Mouse (Mus musculus): ENCODE measurements around the gene Sez6. TPM values are rescaled to one million over a fixed set of nuclear protein-coding genes. Genes with fewer than 3 reads are reported as not detected.

The Sez6 gene
- polyA plus RNA-seq, 1 experiment from 2014 or later: 140 TPM

GRCm38 (mm10) chr11:77983937-77984835 lies 53.6 kb downstream of the Sez6 start:
- Histone ChIP-seq H3K36me3 (ENCODE audit: control insufficient read depth, insufficient read depth, low read length) (peaks cover 21% of the 10 kb centered on the region), H3K27ac (ENCODE audit: low read depth, low read length) (peak overlapping the region; percentile 93), H3K9me3 (replicated peaks; ENCODE audit: control insufficient read depth, low read length) (no peaks in the 10 kb centered on the region), H3K4me2 (ENCODE audit: low read length) (peak overlapping the region; percentile 87), H3K4me1 (ENCODE audit: control insufficient read depth, insufficient read depth, low read length) (peaks cover 9% of the 10 kb centered on the region), H3K27me3 (replicated peaks; ENCODE audit: control insufficient read depth, insufficient read depth, low read length) (no peaks in the 10 kb centered on the region), H3K9ac (ENCODE audit: low read length) (peak overlapping the region; percentile 95), H3K4me3 (ENCODE audit: low read depth, low read length) (peak overlapping the region; percentile 100)
- ATAC-seq (0 out of 2 replicates have a peak, but pooled peaks have one; percentile 9), DNase-seq (ENCODE audit: low spot score) (peak; percentile 70)
- under 1% methylated on average over 57 of the region's 63 CpGs for WGBS

GRCm38 (mm10) chr11:77984836-77985231 lies 54.2 kb downstream of the Sez6 start:
- no peak for ATAC-seq
- Histone ChIP-seq H3K27me3 (replicated peaks; ENCODE audit: control insufficient read depth, insufficient read depth, low read length) (no peaks in the 10 kb centered on the region), H3K4me2 (ENCODE audit: low read length) (peak overlapping the region; percentile 87), H3K9ac (ENCODE audit: low read length) (peak overlapping the region; percentile 95), H3K4me1 (ENCODE audit: control insufficient read depth, insufficient read depth, low read length) (peaks cover 9% of the 10 kb centered on the region), H3K27ac (ENCODE audit: low read depth, low read length) (peak overlapping the region; percentile 93), H3K4me3 (ENCODE audit: low read depth, low read length) (peak overlapping the region; percentile 100), H3K9me3 (replicated peaks; ENCODE audit: control insufficient read depth, low read length) (no peaks in the 10 kb centered on the region), H3K36me3 (ENCODE audit: control insufficient read depth, insufficient read depth, low read length) (peaks cover 26% of the 10 kb centered on the region)
- DNase-seq (ENCODE audit: low spot score): peak; percentile 61
- 1% methylated on average over 13 of the region's 13 CpGs for WGBS

GRCm38 (mm10) chr11:77985541-77986065 lies 55.0 kb downstream of the Sez6 start:
- Histone ChIP-seq H3K9me3 (replicated peaks; ENCODE audit: control insufficient read depth, low read length) (no peaks in the 10 kb centered on the region), H3K4me3 (ENCODE audit: low read depth, low read length) (peak overlapping the region; percentile 100), H3K27me3 (replicated peaks; ENCODE audit: control insufficient read depth, insufficient read depth, low read length) (no peaks in the 10 kb centered on the region), H3K27ac (ENCODE audit: low read depth, low read length) (peak overlapping the region; percentile 93; the same call in 1 of the 2 replicates), H3K4me2 (ENCODE audit: low read length) (peak overlapping the region; percentile 87), H3K9ac (ENCODE audit: low read length) (peak overlapping the region; percentile 95), H3K36me3 (ENCODE audit: control insufficient read depth, insufficient read depth, low read length) (peaks cover 29% of the 10 kb centered on the region), H3K4me1 (ENCODE audit: control insufficient read depth, insufficient read depth, low read length) (peaks cover 9% of the 10 kb centered on the region)
- DNase-seq (ENCODE audit: low spot score) (no peak), ATAC-seq (no peak)
- WGBS: 70% methylated on average over 3 of the region's 3 CpGs

GRCm38 (mm10) chr11:77989071-77989690 lies 58.6 kb downstream of the Sez6 start:
- H3K27me3 ChIP-seq (replicated peaks; ENCODE audit: control insufficient read depth, insufficient read depth, low read length): no peaks in the 10 kb centered on the region
- DNase-seq (ENCODE audit: low spot score): no peak
- H3K4me2 ChIP-seq (ENCODE audit: low read length): no peak overlapping the region
- H3K4me3 ChIP-seq (ENCODE audit: low read depth, low read length): no peak overlapping the region
- no peak for ATAC-seq
- no peak overlapping the region for H3K9ac ChIP-seq (ENCODE audit: low read length)
- no peaks in the 10 kb centered on the region for H3K9me3 ChIP-seq (replicated peaks; ENCODE audit: control insufficient read depth, low read length)
- no peak overlapping the region for H3K27ac ChIP-seq (ENCODE audit: low read depth, low read length)
- peaks cover 9% of the 10 kb centered on the region for H3K4me1 ChIP-seq (ENCODE audit: control insufficient read depth, insufficient read depth, low read length)
- WGBS: 91% methylated on average over 13 of the region's 13 CpGs
- peaks cover 42% of the 10 kb centered on the region for H3K36me3 ChIP-seq (ENCODE audit: control insufficient read depth, insufficient read depth, low read length)

- WGBS: 67% methylated on average over 1 of the region's 1 CpGs
- H3K9ac ChIP-seq (ENCODE audit: low read length): no peak overlapping the region
- no peak for DNase-seq (ENCODE audit: low spot score)
- H3K9me3 ChIP-seq (replicated peaks; ENCODE audit: control insufficient read depth, low read length): no peaks in the 10 kb centered on the region
- peaks cover 22% of the 10 kb centered on the region for H3K36me3 ChIP-seq (ENCODE audit: control insufficient read depth, insufficient read depth, low read length)
- H3K4me1 ChIP-seq (ENCODE audit: control insufficient read depth, insufficient read depth, low read length): no peaks in the 10 kb centered on the region
- no peaks in the 10 kb centered on the region for H3K27me3 ChIP-seq (replicated peaks; ENCODE audit: control insufficient read depth, insufficient read depth, low read length)
- no peak overlapping the region for H3K27ac ChIP-seq (ENCODE audit: low read depth, low read length)
- ATAC-seq: no peak
- no peak overlapping the region for H3K4me3 ChIP-seq (ENCODE audit: low read depth, low read length)
- no peak overlapping the region for H3K4me2 ChIP-seq (ENCODE audit: low read length)
Measured at GRCm38 (mm10) chr11:77995556-77995955, 65.0 kb downstream of the Sez6 start.

- Histone ChIP-seq H3K27me3 (replicated peaks; ENCODE audit: control insufficient read depth, insufficient read depth, low read length) (no peaks in the 10 kb centered on the region), H3K36me3 (ENCODE audit: control insufficient read depth, insufficient read depth, low read length) (peaks cover 56% of the 10 kb centered on the region), H3K9ac (ENCODE audit: low read length) (no peak overlapping the region), H3K4me3 (ENCODE audit: low read depth, low read length) (no peak overlapping the region), H3K4me1 (ENCODE audit: control insufficient read depth, insufficient read depth, low read length) (no peaks in the 10 kb centered on the region), H3K9me3 (replicated peaks; ENCODE audit: control insufficient read depth, low read length) (no peaks in the 10 kb centered on the region), H3K27ac (ENCODE audit: low read depth, low read length) (no peak overlapping the region), H3K4me2 (ENCODE audit: low read length) (no peak overlapping the region)
- DNase-seq (ENCODE audit: low spot score) (no peak), ATAC-seq (no peak)
- WGBS: 97% methylated on average over 5 of the region's 5 CpGs
Measured at GRCm38 (mm10) chr11:78006446-78006845, 75.8 kb downstream of the Sez6 start.

GRCm38 (mm10) chr11:78019676-78020075 lies 89.1 kb downstream of the Sez6 start:
- WGBS: 23% methylated on average over 4 of the region's 4 CpGs
- no peak overlapping the region for H3K27ac ChIP-seq (ENCODE audit: low read depth, low read length)
- peaks cover 88% of the 10 kb centered on the region for H3K36me3 ChIP-seq (ENCODE audit: control insufficient read depth, insufficient read depth, low read length)
- no peak overlapping the region for H3K4me3 ChIP-seq (ENCODE audit: low read depth, low read length)
- no peaks in the 10 kb centered on the region for H3K4me1 ChIP-seq (ENCODE audit: control insufficient read depth, insufficient read depth, low read length)
- no peak overlapping the region for H3K9ac ChIP-seq (ENCODE audit: low read length)
- ATAC-seq (peak; percentile 70; the same call in 1 of the 2 replicates), DNase-seq (ENCODE audit: low spot score) (peak; percentile 84)
- no peaks in the 10 kb centered on the region for H3K27me3 ChIP-seq (replicated peaks; ENCODE audit: control insufficient read depth, insufficient read depth, low read length)
- H3K4me2 ChIP-seq (ENCODE audit: low read length): no peak overlapping the region
- H3K9me3 ChIP-seq (replicated peaks; ENCODE audit: control insufficient read depth, low read length): no peaks in the 10 kb centered on the region

GRCm38 (mm10) chr11:78023607-78024006 lies 93.0 kb downstream of the Sez6 start:
- Histone ChIP-seq H3K27me3 (replicated peaks; ENCODE audit: control insufficient read depth, insufficient read depth, low read length) (no peaks in the 10 kb centered on the region), H3K4me1 (ENCODE audit: control insufficient read depth, insufficient read depth, low read length) (no peaks in the 10 kb centered on the region), H3K27ac (ENCODE audit: low read depth, low read length) (no peak overlapping the region), H3K4me3 (ENCODE audit: low read depth, low read length) (no peak overlapping the region), H3K4me2 (ENCODE audit: low read length) (no peak overlapping the region), H3K9ac (ENCODE audit: low read length) (no peak overlapping the region), H3K36me3 (ENCODE audit: control insufficient read depth, insufficient read depth, low read length) (peaks cover 87% of the 10 kb centered on the region), H3K9me3 (replicated peaks; ENCODE audit: control insufficient read depth, low read length) (no peaks in the 10 kb centered on the region)
- DNase-seq (ENCODE audit: low spot score) (peak; percentile 13), ATAC-seq (no peak)
- 81% methylated on average over 8 of the region's 8 CpGs for WGBS

Measured in forebrain, embryonic 14.5 days (tissue).